Mouse (Mus musculus): ENCODE results near the gene Lrrc47.

DNA sequence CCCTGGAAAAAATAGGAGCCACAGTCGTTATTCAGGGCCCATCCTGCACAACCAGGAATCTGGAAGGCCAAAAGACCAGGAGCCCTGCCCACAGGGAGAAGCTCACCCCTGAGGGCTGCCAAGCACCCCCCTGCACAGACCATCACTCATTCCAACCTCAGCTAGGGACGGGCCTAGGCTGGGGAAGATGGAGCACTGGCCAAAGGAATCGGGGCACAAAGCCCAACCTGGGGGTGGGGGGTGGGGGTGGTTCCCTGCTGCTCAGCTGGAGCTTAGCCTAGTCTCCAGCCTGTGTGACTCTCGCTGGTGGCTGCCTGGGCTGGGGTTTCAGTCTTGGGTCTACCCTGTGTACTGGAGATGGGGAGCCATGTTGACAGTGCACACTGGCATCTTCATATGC is 11.3 kb downstream of the Lrrc47 start:
- no peak for TF ChIP-seq POLR2A (IDR thresholded peaks at IDR 0.05; ENCODE audit: low read depth, low read length)
- no peak for TF ChIP-seq CTCF (IDR thresholded peaks at IDR 0.05; ENCODE audit: extremely low read depth, insufficient read length, insufficient replicate concordance, low read depth, low read length)
